Mouse (Mus musculus): ENCODE results near the gene Tnnc1. TPM values are rescaled to one million over a fixed set of nuclear protein-coding genes. Genes with fewer than 3 reads are reported as not detected.

Tnnc1 gene
- total and polyA plus RNA-seq, 2 experiments from 2014 or later, result 4.6 to 7.4 TPM

GRCm38 (mm10) chr14:31195521-31195920 lies 12.6 kb upstream of the Tnnc1 start:
- no peak overlapping the region for H3K27ac ChIP-seq (ENCODE audit: low read depth, low read length)
- no peak overlapping the region for H3K4me3 ChIP-seq (ENCODE audit: low read depth, low read length)
- H3K27me3 ChIP-seq (ENCODE audit: insufficient read depth, low read length), result no peaks in the 10 kb centered on the region
- no peak overlapping the region for H3K4me2 ChIP-seq (ENCODE audit: low read depth, low read length, poor library complexity, severe bottlenecking)
- 94% methylated on average over 4 of the region's 4 CpGs for WGBS
- peaks cover 51% of the 10 kb centered on the region for H3K36me3 ChIP-seq (ENCODE audit: insufficient read depth, low read length)
- ATAC-seq (ENCODE audit: low FRiP score) (no peak), DNase-seq (ENCODE audit: low spot score) (no peak)
- no peak for TF ChIP-seq CTCF (IDR thresholded peaks at IDR 0.05)
- H3K4me1 ChIP-seq (ENCODE audit: insufficient read depth, low read length), result no peaks in the 10 kb centered on the region
- no peak overlapping the region for H3K9ac ChIP-seq (replicated peaks; ENCODE audit: low read length, poor library complexity, severe bottlenecking)
- H3K9me3 ChIP-seq (ENCODE audit: low read length), result no peaks in the 10 kb centered on the region

GRCm38 (mm10) chr14:31195968-31196367 lies 12.1 kb upstream of the Tnnc1 start:
- no peak; the same call in 1 of the 2 replicates for ATAC-seq (ENCODE audit: low FRiP score)

GRCm38 (mm10) chr14:31197547-31198516 lies 10.3 kb upstream of the Tnnc1 start:
- WGBS, result 41% methylated on average over 16 of the region's 16 CpGs
- no peaks in the 10 kb centered on the region for H3K27me3 ChIP-seq (ENCODE audit: insufficient read depth, low read length)
- no peak overlapping the region for H3K4me3 ChIP-seq (ENCODE audit: low read depth, low read length)
- DNase-seq (ENCODE audit: low spot score) (peak; percentile 33), ATAC-seq (ENCODE audit: low FRiP score) (no peak)
- H3K4me2 ChIP-seq (ENCODE audit: low read depth, low read length, poor library complexity, severe bottlenecking), result no peak overlapping the region
- H3K9ac ChIP-seq (replicated peaks; ENCODE audit: low read length, poor library complexity, severe bottlenecking), result no peak overlapping the region
- H3K27ac ChIP-seq (ENCODE audit: low read depth, low read length), result no peak overlapping the region
- no peaks in the 10 kb centered on the region for H3K9me3 ChIP-seq (ENCODE audit: low read length)
- no peaks in the 10 kb centered on the region for H3K4me1 ChIP-seq (ENCODE audit: insufficient read depth, low read length)
- TF ChIP-seq CTCF (IDR thresholded peaks at IDR 0.05), result no peak
- H3K36me3 ChIP-seq (ENCODE audit: insufficient read depth, low read length), result peaks cover 46% of the 10 kb centered on the region

More at GRCm38 (mm10) chr14:31195968-31196367, 12.1 kb upstream of the Tnnc1 start:
- Histone ChIP-seq H3K4me3 (ENCODE audit: low read depth, low read length) (no peak overlapping the region), H3K4me2 (ENCODE audit: low read depth, low read length, poor library complexity, severe bottlenecking) (no peak overlapping the region), H3K9me3 (ENCODE audit: low read length) (no peaks in the 10 kb centered on the region), H3K27me3 (ENCODE audit: insufficient read depth, low read length) (no peaks in the 10 kb centered on the region), H3K9ac (replicated peaks; ENCODE audit: low read length, poor library complexity, severe bottlenecking) (no peak overlapping the region), H3K36me3 (ENCODE audit: insufficient read depth, low read length) (peaks cover 49% of the 10 kb centered on the region), H3K27ac (ENCODE audit: low read depth, low read length) (no peak overlapping the region), H3K4me1 (ENCODE audit: insufficient read depth, low read length) (no peaks in the 10 kb centered on the region)
- peak; percentile 50 for DNase-seq (ENCODE audit: low spot score)
- peak; percentile 73 for TF ChIP-seq CTCF (IDR thresholded peaks at IDR 0.05)

DNA sequence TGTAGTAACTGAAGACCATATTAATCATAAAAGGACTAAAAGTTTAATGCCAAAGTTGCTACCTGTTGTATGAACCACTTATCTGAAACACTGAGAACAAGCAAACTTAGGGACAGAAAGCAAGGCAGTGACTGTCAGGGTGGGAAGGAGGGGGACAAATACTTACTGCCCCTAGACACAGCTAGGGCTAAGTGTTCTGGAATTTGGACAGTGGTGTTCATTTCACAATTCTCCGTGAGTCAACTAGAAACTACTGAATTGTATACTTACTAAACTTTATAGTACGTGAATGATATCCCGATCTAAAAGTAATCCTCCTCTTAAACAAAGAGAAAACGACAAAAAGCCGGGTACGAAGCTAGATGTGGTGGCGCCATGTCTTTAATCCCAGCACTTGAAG lies 8.5 kb upstream of the Tnnc1 start:
- ATAC-seq (ENCODE audit: low FRiP score) (no peak), DNase-seq (ENCODE audit: low spot score) (no peak)
- Histone ChIP-seq H3K27me3 (ENCODE audit: insufficient read depth, low read length) (no peaks in the 10 kb centered on the region), H3K9ac (replicated peaks; ENCODE audit: low read length, poor library complexity, severe bottlenecking) (no peak overlapping the region), H3K4me1 (ENCODE audit: insufficient read depth, low read length) (peaks cover 4% of the 10 kb centered on the region; the same call in 1 of the 2 replicates), H3K4me2 (ENCODE audit: low read depth, low read length, poor library complexity, severe bottlenecking) (no peak overlapping the region), H3K27ac (ENCODE audit: low read depth, low read length) (no peak overlapping the region), H3K4me3 (ENCODE audit: low read depth, low read length) (no peak overlapping the region), H3K36me3 (ENCODE audit: insufficient read depth, low read length) (peaks cover 48% of the 10 kb centered on the region), H3K9me3 (ENCODE audit: low read length) (no peaks in the 10 kb centered on the region)
- TF ChIP-seq CTCF (IDR thresholded peaks at IDR 0.05), result no peak
- 88% methylated on average over 7 of the region's 7 CpGs for WGBS

DNA sequence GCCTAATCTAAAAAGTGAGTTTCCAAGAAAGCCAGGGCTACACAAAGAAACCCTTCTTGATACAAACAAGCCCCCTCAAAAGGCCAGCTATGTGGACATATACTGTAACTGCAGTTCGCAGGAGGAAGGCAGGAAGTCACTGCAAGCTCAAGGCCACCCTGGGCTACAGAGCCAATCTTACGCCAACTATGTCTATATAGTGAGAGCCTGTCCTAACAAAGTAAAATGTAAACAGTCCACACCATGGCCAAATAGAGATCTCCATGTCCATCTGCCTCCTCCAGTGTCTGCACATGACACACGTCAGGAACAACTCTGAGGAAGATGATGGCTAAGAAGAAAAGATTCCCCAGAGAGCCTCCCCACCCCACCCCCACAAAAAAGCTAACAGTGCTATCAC lies 8.1 kb upstream of the Tnnc1 start:
- H3K9ac ChIP-seq (replicated peaks; ENCODE audit: low read length, poor library complexity, severe bottlenecking), result no peak overlapping the region
- no peaks in the 10 kb centered on the region for H3K9me3 ChIP-seq (ENCODE audit: low read length)
- H3K4me3 ChIP-seq (ENCODE audit: low read depth, low read length), result no peak overlapping the region
- TF ChIP-seq CTCF (IDR thresholded peaks at IDR 0.05), result no peak
- 84% methylated on average over 3 of the region's 3 CpGs for WGBS
- DNase-seq (ENCODE audit: low spot score) (no peak), ATAC-seq (ENCODE audit: low FRiP score) (no peak)
- no peaks in the 10 kb centered on the region for H3K27me3 ChIP-seq (ENCODE audit: insufficient read depth, low read length)
- no peak overlapping the region for H3K4me2 ChIP-seq (ENCODE audit: low read depth, low read length, poor library complexity, severe bottlenecking)
- H3K4me1 ChIP-seq (ENCODE audit: insufficient read depth, low read length), result peaks cover 9% of the 10 kb centered on the region; the same call in 1 of the 2 replicates
- H3K27ac ChIP-seq (ENCODE audit: low read depth, low read length), result no peak overlapping the region
- peaks cover 44% of the 10 kb centered on the region for H3K36me3 ChIP-seq (ENCODE audit: insufficient read depth, low read length)

GRCm38 (mm10) chr14:31204844-31205243 lies 3.3 kb upstream of the Tnnc1 start:
- ATAC-seq (ENCODE audit: low FRiP score), result no peak
- Histone ChIP-seq H3K27me3 (ENCODE audit: insufficient read depth, low read length) (no peaks in the 10 kb centered on the region), H3K4me2 (ENCODE audit: low read depth, low read length, poor library complexity, severe bottlenecking) (peak overlapping the region; percentile 93), H3K9me3 (ENCODE audit: low read length) (no peaks in the 10 kb centered on the region), H3K4me1 (ENCODE audit: insufficient read depth, low read length) (peaks cover 9% of the 10 kb centered on the region; the same call in 1 of the 2 replicates), H3K27ac (ENCODE audit: low read depth, low read length) (peak overlapping the region; percentile 92), H3K9ac (replicated peaks; ENCODE audit: low read length, poor library complexity, severe bottlenecking) (peak overlapping the region; percentile 92), H3K36me3 (ENCODE audit: insufficient read depth, low read length) (peaks cover 35% of the 10 kb centered on the region), H3K4me3 (ENCODE audit: low read depth, low read length) (peak overlapping the region; percentile 76)
- TF ChIP-seq CTCF (IDR thresholded peaks at IDR 0.05), result no peak
- 77% methylated on average over 4 of the region's 4 CpGs for WGBS
- DNase-seq (ENCODE audit: low spot score), result no peak
